Mouse (Mus musculus) testis, adult 2 months (tissue): ENCODE data around the gene Tns3.

ENCODE experiments used
- CTCF ChIP-seq: fragments of 200-500 bp; IDR thresholded peaks from 2 replicates; pipeline ENCODE4 v1.5.1; 2012; ENCODE audit warnings: low read depth, mild to moderate bottlenecking, inconsistent platforms, low read length, moderate library complexity; ENCODE audit not compliant: control insufficient read depth, insufficient read depth, insufficient replicate concordance
- POLR2A ChIP-seq: fragments of 200-500 bp; IDR thresholded peaks from 2 replicates; pipeline ENCODE4 v1.6.1; 2012; ENCODE audit warnings: low read depth, mild to moderate bottlenecking, inconsistent platforms, low read length, moderate library complexity; ENCODE audit not compliant: control insufficient read depth

DNA sequence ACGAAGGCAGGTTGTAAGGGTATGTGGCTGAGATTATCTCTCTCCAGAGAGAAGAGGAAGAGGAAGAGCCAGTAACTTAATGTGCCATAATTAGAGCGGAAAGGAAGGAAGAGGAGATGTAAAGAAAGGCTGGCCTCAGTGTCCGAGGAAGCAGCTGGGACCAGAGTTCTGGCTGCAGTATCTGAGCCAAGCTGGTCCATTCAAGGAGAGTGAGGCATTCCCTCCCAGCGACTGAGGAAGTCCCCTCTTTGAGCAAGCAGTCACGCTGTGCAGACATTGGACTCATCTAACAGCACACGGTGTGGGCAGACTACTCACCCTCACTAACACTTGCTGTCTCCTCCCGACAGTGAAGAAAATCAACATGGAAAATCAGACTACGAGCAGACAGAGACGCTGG, 4.5 kb downstream of the Tns3 start:
- TF ChIP-seq CTCF (no peak), POLR2A (no peak)
